Mouse (Mus musculus) forebrain, postnatal 0 days (tissue): Measurements from ENCODE around the gene Reep3. TPM values are rescaled to one million over a fixed set of nuclear protein-coding genes. Genes with fewer than 3 reads are reported as not detected.

Experiments
- ATAC-seq: fragments of 200-750 bp; cut with Nextera tagmentation; 2 replicates; pipeline ENCODE4 v1.8.0; 2017; ENCODE audit warnings: mild to moderate bottlenecking, moderate library complexity
- DNase-seq: peaks from one replicate; pipeline ENCODE4 v3.0.0-alpha.2; 2015
- H3K27ac ChIP-seq: fragments of 300-500 bp; sonication (generic); 2 replicates; pipeline ENCODE4 v1.5.1; 2014; ENCODE audit warnings: low read depth, mild to moderate bottlenecking, antibody characterized with exemption, low read length, moderate library complexity, mixed read lengths
- H3K27me3 ChIP-seq: fragments of 300-500 bp; sonication (generic); 2 replicates; pipeline ENCODE4 v1.6.1; 2014; ENCODE audit warnings: mild to moderate bottlenecking, low read length, mixed read lengths; ENCODE audit not compliant: insufficient read depth
- H3K36me3 ChIP-seq: fragments of 300-500 bp; sonication (generic); 2 replicates; pipeline ENCODE4 v1.6.1; 2014; ENCODE audit warnings: mild to moderate bottlenecking, moderate library complexity; ENCODE audit not compliant: insufficient read depth
- H3K4me1 ChIP-seq: fragments of 300-500 bp; sonication (generic); 2 replicates; pipeline ENCODE4 v1.6.1; 2014; ENCODE audit warnings: antibody characterized with exemption; ENCODE audit not compliant: insufficient read depth
- H3K4me2 ChIP-seq: fragments of 300-500 bp; sonication (generic); 2 replicates; pipeline ENCODE4 v1.6.1; 2014; ENCODE audit warnings: low read depth, mild to moderate bottlenecking, moderate library complexity
- H3K4me3 ChIP-seq: fragments of 300-500 bp; sonication (generic); 2 replicates; pipeline ENCODE4 v1.5.1; 2014; ENCODE audit warnings: low read depth, low read length, mixed read lengths
- H3K9ac ChIP-seq: fragments of 300-500 bp; sonication (generic); 2 replicates; pipeline ENCODE4 v1.6.1; 2014; ENCODE audit warnings: mild to moderate bottlenecking
- H3K9me3 ChIP-seq: fragments of 300-500 bp; sonication (generic); 2 replicates; pipeline ENCODE4 v1.6.1; 2016; ENCODE audit warnings: low read length
- CTCF ChIP-seq: sonication (generic); IDR thresholded peaks from 2 replicates; pipeline ENCODE4 v1.5.1; 2016; ENCODE audit warnings: antibody characterized with exemption, control low read depth, low read depth
- WGBS: fragments of 180-500 bp; shearing (Covaris S2); extraction: QIAGEN DNeasy Blood & Tissue Kit; methylation state at CpG from one replicate; pipeline ENCODE4 v1.1.7; 2014; 5-methylcytosine and 5-hydroxymethylcytosine counted together
- polyA plus RNA-seq: library from polyadenylated mRNA; unstranded; fragments of >200 nt; fragmentation: Nextera tagmentation; extraction: Ambion mirVana; gene quantifications from 2 replicates; pipeline ENCODE4 v1.2.1, GENCODE M21; 2015
- total RNA-seq: library from RNA; depleted of rRNA; stranded (reverse); fragments of >200 nt; gene quantifications from 2 replicates; pipeline ENCODE4 v1.2.3, GENCODE M21; 2014; rRNA removed

The Reep3 gene
- total and polyA plus RNA-seq, 2 experiments from 2014 or later: 23.7 to 30.8 TPM

DNA sequence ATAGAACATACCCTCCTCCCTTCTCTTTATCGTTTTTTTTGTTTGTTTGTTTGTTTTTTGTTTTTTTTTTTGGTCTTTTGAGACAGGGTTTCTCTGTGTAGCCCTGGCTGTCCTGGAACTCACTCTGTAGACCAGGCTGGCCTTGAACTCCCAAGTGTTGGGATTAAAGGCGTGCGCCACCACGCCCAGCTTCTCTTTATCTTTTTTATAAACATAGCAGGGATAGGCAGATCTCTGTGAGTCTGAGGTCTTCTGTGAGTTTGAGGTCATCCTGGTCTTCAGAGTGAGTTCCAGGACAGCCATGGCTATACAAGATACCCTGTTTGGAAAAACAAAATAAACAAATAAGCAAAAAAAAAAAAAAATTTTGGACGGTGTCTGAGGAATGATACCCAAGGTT, 127.7 kb downstream of the Reep3 start:
- no peak for TF ChIP-seq CTCF
- Histone ChIP-seq H3K4me2 (no peak overlapping the region), H3K9me3 (no peaks in the 10 kb centered on the region), H3K27me3 (no peaks in the 10 kb centered on the region), H3K27ac (no peak overlapping the region), H3K9ac (no peak overlapping the region), H3K4me3 (no peak overlapping the region), H3K36me3 (no peaks in the 10 kb centered on the region), H3K4me1 (no peaks in the 10 kb centered on the region)
- no peak for DNase-seq
- 79% methylated on average over 5 of the region's 5 CpGs for WGBS
- ATAC-seq: no peak

GRCm38 (mm10) chr10:66968541-66968940, 128.2 kb downstream of the Reep3 start:
- no peak overlapping the region for H3K9ac ChIP-seq
- no peaks in the 10 kb centered on the region for H3K36me3 ChIP-seq
- 36% methylated on average over 4 of the region's 4 CpGs for WGBS
- H3K27ac ChIP-seq: no peak overlapping the region
- no peaks in the 10 kb centered on the region for H3K27me3 ChIP-seq
- DNase-seq (no peak), ATAC-seq (no peak)
- no peak overlapping the region for H3K4me2 ChIP-seq
- no peaks in the 10 kb centered on the region for H3K9me3 ChIP-seq
- no peak for TF ChIP-seq CTCF
- H3K4me3 ChIP-seq: no peak overlapping the region
- no peaks in the 10 kb centered on the region for H3K4me1 ChIP-seq

DNA sequence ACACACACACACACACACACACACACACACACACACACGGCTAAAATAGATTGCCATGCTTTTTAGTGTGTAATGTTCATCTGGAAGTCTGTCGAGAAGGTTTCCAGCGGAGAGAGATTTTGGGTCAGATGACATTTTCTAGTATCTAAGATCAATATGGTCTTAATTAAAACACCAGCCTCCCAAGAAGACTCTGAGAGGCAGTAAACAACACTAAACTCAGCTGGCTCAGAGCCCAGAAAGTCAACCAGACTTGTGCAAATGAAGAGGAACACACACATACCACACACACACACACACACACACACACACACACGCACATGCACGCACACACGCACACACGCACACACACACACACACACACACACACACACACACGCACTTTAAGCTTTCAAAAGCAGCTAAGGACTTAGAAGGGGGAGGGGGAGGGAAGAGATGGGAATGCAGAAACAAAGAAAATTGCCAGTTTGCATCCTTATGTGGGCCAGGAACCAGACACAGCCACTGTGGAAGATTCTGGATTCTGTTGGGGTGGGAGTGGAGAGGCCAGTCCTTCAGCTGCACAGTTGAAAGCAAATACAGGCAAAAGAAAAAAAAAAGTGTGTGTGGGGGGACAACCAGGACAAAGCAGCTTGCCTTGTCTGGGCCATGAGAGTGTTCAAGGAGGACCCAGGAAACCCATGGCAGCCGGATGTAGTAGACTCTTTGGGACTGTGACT, 130.2 kb downstream of the Reep3 start:
- Histone ChIP-seq H3K9ac (no peak overlapping the region), H3K27me3 (no peaks in the 10 kb centered on the region), H3K9me3 (no peaks in the 10 kb centered on the region), H3K27ac (0 out of 2 replicates have a peak overlapping the region, but pooled peaks have one; percentile 45), H3K36me3 (no peaks in the 10 kb centered on the region), H3K4me3 (no peak overlapping the region), H3K4me1 (no peaks in the 10 kb centered on the region), H3K4me2 (no peak overlapping the region)
- ATAC-seq (peak; percentile 53; the same call in 1 of the 2 replicates), DNase-seq (peak; percentile 82)
- no peak for TF ChIP-seq CTCF
- 58% methylated on average over 9 of the region's 9 CpGs for WGBS

GRCm38 (mm10) chr10:66960136-66960535, 136.6 kb downstream of the Reep3 start:
- DNase-seq (no peak), ATAC-seq (no peak)
- no peaks in the 10 kb centered on the region for H3K27me3 ChIP-seq
- no peaks in the 10 kb centered on the region for H3K9me3 ChIP-seq
- WGBS: 88% methylated on average over 8 of the region's 8 CpGs
- H3K4me1 ChIP-seq: no peaks in the 10 kb centered on the region
- no peak overlapping the region for H3K4me2 ChIP-seq
- H3K4me3 ChIP-seq: no peak overlapping the region
- TF ChIP-seq CTCF: no peak
- no peak overlapping the region for H3K27ac ChIP-seq
- no peaks in the 10 kb centered on the region for H3K36me3 ChIP-seq
- H3K9ac ChIP-seq: no peak overlapping the region

Other genes starting within 250 kb of the Reep3 start
- 67.1 and 76.8 TPM in 2 replicates for gene Jmjd1c, start 820 bp downstream of the Reep3 start, total RNA-seq
- gene Jmjd1c, start 820 bp downstream of the Reep3 start, polyA plus RNA-seq: 29.6 and 44.4 TPM in 2 replicates
- gene Nrbf2, start 188.4 kb upstream of the Reep3 start, total RNA-seq: 16.8 and 26.4 TPM in 2 replicates
- gene Nrbf2, start 188.4 kb upstream of the Reep3 start, polyA plus RNA-seq: 37.2 and 39.8 TPM in 2 replicates